Mouse (Mus musculus): ENCODE data around the gene Tax1bp1. TPM values are rescaled to one million over a fixed set of nuclear protein-coding genes. Genes with fewer than 3 reads are reported as not detected.

Tax1bp1 gene
- polyA plus RNA-seq, 1 experiment from 2014 or later: 88.2 TPM

DNA sequence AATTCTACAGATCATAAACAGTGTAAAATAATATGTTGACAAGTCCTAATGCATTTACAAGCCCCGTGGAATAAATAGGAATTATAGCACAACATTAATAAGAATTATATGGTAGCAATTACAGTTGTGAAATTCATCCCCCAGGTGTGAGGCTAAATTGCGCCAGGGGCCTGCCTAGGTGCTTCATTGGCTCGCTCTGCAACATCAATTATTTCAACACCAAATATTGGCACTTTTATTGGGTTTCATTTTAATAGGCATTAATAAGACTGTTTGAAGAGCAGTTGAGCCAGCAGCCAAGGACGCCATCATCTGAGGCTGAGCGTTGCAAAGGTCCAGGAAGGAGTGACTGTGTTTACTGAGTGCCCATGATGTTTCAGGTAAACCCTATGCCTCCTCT lies 65.0 kb downstream of the Tax1bp1 start:
- Histone ChIP-seq H3K9me3 (replicated peaks) (no peaks in the 10 kb centered on the region), H3K4me1 (0 out of 2 replicates have a peak, but pooled peaks cover 8% of the 10 kb centered on the region), H3K9ac (no peak overlapping the region), H3K27me3 (replicated peaks) (no peaks in the 10 kb centered on the region), H3K27ac (no peak overlapping the region), H3K4me2 (no peak overlapping the region), H3K4me3 (no peak overlapping the region), H3K36me3 (no peaks in the 10 kb centered on the region)
- WGBS (ENCODE audit: insufficient replicate concordance): 67% methylated on average over 5 of the region's 5 CpGs
- no peak for ATAC-seq

GRCm38 (mm10) chr6:52779546-52779945 lies 66.0 kb downstream of the Tax1bp1 start:
- WGBS (ENCODE audit: insufficient replicate concordance): 77% methylated on average over 5 of the region's 5 CpGs

GRCm38 (mm10) chr6:52790316-52790715 lies 76.8 kb downstream of the Tax1bp1 start:
- Histone ChIP-seq H3K27me3 (replicated peaks) (no peaks in the 10 kb centered on the region), H3K4me1 (no peaks in the 10 kb centered on the region; the same call in 1 of the 2 replicates), H3K4me3 (no peak overlapping the region), H3K27ac (no peak overlapping the region), H3K4me2 (no peak overlapping the region), H3K36me3 (no peaks in the 10 kb centered on the region), H3K9me3 (replicated peaks) (no peaks in the 10 kb centered on the region), H3K9ac (no peak overlapping the region)
- no peak for ATAC-seq
- WGBS (ENCODE audit: insufficient replicate concordance): 73% methylated on average over 10 of the region's 10 CpGs

More at GRCm38 (mm10) chr6:52779546-52779945, 66.0 kb downstream of the Tax1bp1 start:
- Histone ChIP-seq H3K4me2 (no peak overlapping the region), H3K27me3 (replicated peaks) (no peaks in the 10 kb centered on the region), H3K27ac (no peak overlapping the region), H3K36me3 (no peaks in the 10 kb centered on the region), H3K4me3 (no peak overlapping the region), H3K9ac (no peak overlapping the region), H3K9me3 (replicated peaks) (no peaks in the 10 kb centered on the region), H3K4me1 (0 out of 2 replicates have a peak, but pooled peaks cover 8% of the 10 kb centered on the region)
- no peak for ATAC-seq

- no peaks in the 10 kb centered on the region for H3K27me3 ChIP-seq (replicated peaks)
- H3K4me3 ChIP-seq: no peak overlapping the region
- ATAC-seq: no peak
- 66% methylated on average over 4 of the region's 4 CpGs for WGBS (ENCODE audit: insufficient replicate concordance)
- no peaks in the 10 kb centered on the region; the same call in 1 of the 2 replicates for H3K4me1 ChIP-seq
- H3K36me3 ChIP-seq: no peaks in the 10 kb centered on the region
- H3K27ac ChIP-seq: no peak overlapping the region
- no peaks in the 10 kb centered on the region for H3K9me3 ChIP-seq (replicated peaks)
- no peak overlapping the region for H3K4me2 ChIP-seq
- H3K9ac ChIP-seq: no peak overlapping the region
Observed at GRCm38 (mm10) chr6:52790781-52791180, 77.3 kb downstream of the Tax1bp1 start.

DNA sequence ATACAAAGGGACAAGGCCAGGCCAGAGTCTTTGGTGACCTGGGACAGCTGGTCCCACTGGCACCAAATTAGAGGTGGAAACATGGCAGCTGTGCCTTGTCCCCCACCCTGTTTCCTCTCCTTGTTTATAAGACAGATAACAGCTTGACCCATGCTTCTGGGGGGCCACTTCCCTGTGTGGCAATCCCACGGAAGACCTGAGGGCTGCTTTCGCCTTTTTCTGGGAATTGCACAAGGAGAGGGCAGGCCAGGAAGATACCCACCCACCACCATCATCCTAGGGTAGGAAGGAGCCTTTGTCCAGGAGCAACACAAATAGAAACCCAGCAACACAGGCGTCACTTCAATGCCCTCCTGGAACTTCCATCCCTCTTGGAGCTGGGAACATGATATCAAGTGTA lies 78.9 kb downstream of the Tax1bp1 start:
- 44% methylated on average over 3 of the region's 3 CpGs for WGBS (ENCODE audit: insufficient replicate concordance)
- no peak overlapping the region for H3K9ac ChIP-seq
- H3K27ac ChIP-seq: no peak overlapping the region
- no peak overlapping the region for H3K4me3 ChIP-seq
- H3K4me1 ChIP-seq: no peaks in the 10 kb centered on the region; the same call in 1 of the 2 replicates
- no peak for ATAC-seq
- H3K4me2 ChIP-seq: no peak overlapping the region
- no peaks in the 10 kb centered on the region for H3K27me3 ChIP-seq (replicated peaks)
- H3K36me3 ChIP-seq: no peaks in the 10 kb centered on the region
- no peaks in the 10 kb centered on the region for H3K9me3 ChIP-seq (replicated peaks)

DNA sequence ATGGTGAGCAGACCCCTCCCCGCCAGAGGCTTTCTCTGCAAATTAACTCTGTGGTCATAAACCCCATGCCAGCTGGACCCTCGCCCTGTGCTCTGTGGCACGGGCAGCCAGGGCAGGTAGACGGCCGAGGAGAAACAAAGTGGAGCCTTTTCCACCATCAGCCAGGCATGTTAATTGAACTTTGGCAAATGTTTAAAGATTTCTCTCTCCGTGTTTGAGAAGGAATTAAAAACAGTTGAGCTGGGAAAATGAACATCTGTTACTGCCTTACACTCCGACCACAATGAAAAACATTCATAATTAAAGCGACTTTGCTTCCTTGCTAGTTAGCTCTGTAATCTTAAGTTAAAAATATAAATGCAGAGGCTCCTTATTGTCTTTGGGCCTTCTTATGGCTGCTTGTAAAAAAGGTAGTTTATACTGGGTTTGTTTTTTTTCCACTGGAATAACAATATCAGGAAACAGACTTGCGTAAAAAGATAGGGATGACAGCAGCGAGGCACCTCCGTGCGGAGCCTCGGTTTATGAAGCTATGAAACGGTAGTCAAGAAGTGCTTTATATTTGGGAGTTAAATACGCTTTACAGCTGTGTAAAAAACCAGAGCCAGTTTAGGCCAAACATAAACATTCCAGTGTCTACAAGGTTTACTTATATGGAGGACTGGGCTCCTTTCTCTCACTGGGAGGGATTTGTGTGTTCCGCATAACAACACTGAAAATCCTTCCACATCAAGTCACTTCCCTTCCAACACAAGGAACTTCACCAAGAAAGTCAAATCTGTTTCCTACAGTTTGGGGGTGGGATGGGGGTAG lies 81.7 kb downstream of the Tax1bp1 start:
- ATAC-seq: no peak
- 65% methylated on average over 16 of the region's 16 CpGs for WGBS (ENCODE audit: insufficient replicate concordance)
- no peaks in the 10 kb centered on the region for H3K27me3 ChIP-seq (replicated peaks)
- H3K9me3 ChIP-seq (replicated peaks): 0 out of 2 replicates have a peak, but pooled peaks cover 3% of the 10 kb centered on the region
- no peak overlapping the region for H3K27ac ChIP-seq
- H3K4me2 ChIP-seq: no peak overlapping the region
- no peaks in the 10 kb centered on the region; the same call in 1 of the 2 replicates for H3K4me1 ChIP-seq
- no peaks in the 10 kb centered on the region for H3K36me3 ChIP-seq
- H3K9ac ChIP-seq: no peak overlapping the region
- H3K4me3 ChIP-seq: no peak overlapping the region

DNA sequence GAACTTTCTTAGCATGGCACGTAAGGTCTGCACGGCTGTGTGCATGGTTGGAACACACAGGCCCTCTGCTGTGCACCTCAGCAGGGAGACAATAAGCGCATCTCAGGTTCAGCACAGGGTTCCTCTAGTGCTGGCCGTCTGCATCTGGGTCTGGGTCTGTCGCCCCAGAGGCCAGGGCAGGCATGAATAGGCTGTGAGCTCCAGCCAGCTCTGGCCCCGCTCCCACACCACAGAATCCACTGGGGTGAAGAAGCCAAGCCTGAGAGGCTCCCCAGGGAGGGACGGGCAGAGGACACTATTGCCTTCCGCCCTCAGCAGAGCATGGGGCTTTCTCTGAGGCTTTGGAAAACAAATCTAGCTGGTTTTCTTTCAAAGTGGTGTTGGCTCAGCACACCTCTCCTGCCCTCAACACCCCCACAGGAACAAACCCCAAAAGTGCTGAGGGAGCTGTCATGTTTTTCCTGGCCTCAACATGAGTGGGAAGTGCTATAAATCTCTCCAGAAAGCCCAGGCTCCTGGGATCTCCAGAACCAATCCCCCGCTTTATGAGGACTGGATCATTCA lies 82.6 kb downstream of the Tax1bp1 start:
- WGBS (ENCODE audit: insufficient replicate concordance): 63% methylated on average over 9 of the region's 9 CpGs
- H3K4me2 ChIP-seq: no peak overlapping the region

GRCm38 (mm10) chr6:52796691-52797090 lies 83.2 kb downstream of the Tax1bp1 start:
- Histone ChIP-seq H3K9me3 (replicated peaks) (0 out of 2 replicates have a peak, but pooled peaks cover 3% of the 10 kb centered on the region), H3K4me1 (peaks cover 3% of the 10 kb centered on the region; the same call in 1 of the 2 replicates), H3K27ac (no peak overlapping the region), H3K27me3 (replicated peaks) (no peaks in the 10 kb centered on the region), H3K9ac (no peak overlapping the region), H3K4me3 (no peak overlapping the region), H3K36me3 (no peaks in the 10 kb centered on the region), H3K4me2 (no peak overlapping the region)
- WGBS (ENCODE audit: insufficient replicate concordance): 39% methylated on average over 1 of the region's 1 CpGs
- no peak for ATAC-seq

More for the DNA sequence above, 82.6 kb downstream of the Tax1bp1 start:
- Histone ChIP-seq H3K27me3 (replicated peaks) (no peaks in the 10 kb centered on the region), H3K4me1 (no peaks in the 10 kb centered on the region), H3K27ac (no peak overlapping the region), H3K36me3 (no peaks in the 10 kb centered on the region), H3K9me3 (replicated peaks) (0 out of 2 replicates have a peak, but pooled peaks cover 3% of the 10 kb centered on the region), H3K4me3 (no peak overlapping the region), H3K9ac (no peak overlapping the region)
- ATAC-seq: no peak

DNA sequence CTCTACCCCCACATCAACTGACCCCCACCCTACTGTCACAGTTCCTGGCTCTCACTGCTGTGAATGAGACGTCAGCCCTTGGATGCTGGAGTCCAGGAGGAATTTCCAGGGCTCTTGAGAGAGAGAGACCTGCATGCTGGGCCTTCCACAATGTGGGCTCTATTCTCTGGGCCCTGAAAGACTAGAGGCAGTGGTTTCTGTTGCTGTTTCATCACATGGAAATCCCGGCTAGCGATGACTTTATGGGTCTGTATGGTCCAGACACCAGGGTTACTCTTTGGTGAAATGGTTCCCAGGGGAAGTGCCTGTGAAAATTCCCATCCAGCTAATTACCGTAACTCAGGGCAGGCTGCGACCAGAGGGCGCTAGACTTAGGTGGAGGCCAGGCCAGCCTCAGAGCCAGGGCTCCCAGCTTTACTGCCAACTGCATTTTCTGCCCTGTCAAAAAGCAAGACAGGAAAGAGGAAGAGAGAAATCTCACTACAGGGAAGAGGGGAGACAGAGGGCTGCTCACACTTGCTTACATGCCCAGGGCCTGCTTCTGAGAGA lies 83.8 kb downstream of the Tax1bp1 start:
- Histone ChIP-seq H3K27ac (no peak overlapping the region), H3K4me2 (no peak overlapping the region), H3K9ac (no peak overlapping the region), H3K36me3 (no peaks in the 10 kb centered on the region), H3K4me3 (no peak overlapping the region), H3K9me3 (replicated peaks) (0 out of 2 replicates have a peak, but pooled peaks cover 3% of the 10 kb centered on the region), H3K27me3 (replicated peaks) (no peaks in the 10 kb centered on the region), H3K4me1 (peaks cover 9% of the 10 kb centered on the region; the same call in 1 of the 2 replicates)
- no peak for ATAC-seq
- WGBS (ENCODE audit: insufficient replicate concordance): 45% methylated on average over 6 of the region's 6 CpGs

GRCm38 (mm10) chr6:52802181-52802580 lies 88.7 kb downstream of the Tax1bp1 start:
- Histone ChIP-seq H3K4me2 (peak overlapping the region; percentile 37), H3K27me3 (replicated peaks) (no peaks in the 10 kb centered on the region), H3K9ac (no peak overlapping the region), H3K27ac (no peak overlapping the region), H3K4me3 (no peak overlapping the region), H3K9me3 (replicated peaks) (0 out of 2 replicates have a peak, but pooled peaks cover 3% of the 10 kb centered on the region), H3K4me1 (peaks cover 13% of the 10 kb centered on the region), H3K36me3 (no peaks in the 10 kb centered on the region)
- 30% methylated on average over 9 of the region's 9 CpGs for WGBS (ENCODE audit: insufficient replicate concordance)
- ATAC-seq: no peak

GRCm38 (mm10) chr6:52805237-52805856 lies 91.8 kb downstream of the Tax1bp1 start:
- H3K4me3 ChIP-seq: no peak overlapping the region
- no peaks in the 10 kb centered on the region for H3K27me3 ChIP-seq (replicated peaks)
- H3K36me3 ChIP-seq: no peaks in the 10 kb centered on the region
- H3K27ac ChIP-seq: no peak overlapping the region
- 85% methylated on average over 3 of the region's 3 CpGs for WGBS (ENCODE audit: insufficient replicate concordance)
- no peak overlapping the region for H3K4me2 ChIP-seq
- H3K9ac ChIP-seq: no peak overlapping the region
- H3K9me3 ChIP-seq (replicated peaks): no peaks in the 10 kb centered on the region
- H3K4me1 ChIP-seq: peaks cover 13% of the 10 kb centered on the region
- ATAC-seq: no peak

Measured in liver, embryonic 12.5 days (tissue).